In the genomic region with DNA sequence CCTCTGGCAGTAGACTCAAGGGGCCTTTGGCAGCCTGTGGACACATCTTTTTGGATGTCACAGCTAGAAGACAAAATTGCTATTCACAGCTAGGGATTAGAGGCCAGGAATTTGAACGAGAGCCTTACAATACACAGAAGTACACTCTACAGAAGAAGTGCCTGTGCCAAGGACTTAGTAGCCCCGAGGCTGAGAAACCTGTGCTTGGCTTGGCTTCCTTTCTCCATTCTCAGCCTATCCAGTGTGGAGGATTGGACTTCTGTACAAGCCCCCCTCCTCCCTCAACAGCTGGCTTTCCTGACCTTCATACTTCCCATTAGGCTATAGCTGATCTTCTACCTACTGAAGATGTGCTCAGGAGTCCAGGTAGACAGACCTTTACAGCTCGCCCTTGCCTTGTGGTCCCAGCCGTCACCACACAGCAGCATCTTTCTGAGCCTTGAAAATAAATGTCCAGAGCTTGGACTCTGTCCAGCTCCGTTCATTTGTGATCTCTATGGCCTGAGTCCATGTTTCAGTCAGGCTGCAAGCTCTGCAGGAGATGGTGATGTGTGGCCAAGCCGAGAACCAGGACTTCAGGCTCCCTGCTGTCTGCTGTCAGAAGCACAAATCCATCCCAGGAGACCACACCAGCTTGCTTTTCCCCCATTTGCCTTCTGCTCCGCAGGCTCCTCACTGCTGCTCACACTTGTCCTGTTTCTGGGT, we compare ENCODE assay signal across 17 mouse cellular contexts. TPM values are rescaled to one million over a fixed set of nuclear protein-coding genes. Genes with fewer than 3 reads are reported as not detected.
DNase-seq lines count a peak whose midpoint lies in the region.
"Had no signal": no experiment of that assay in that cellular context is flagged by ENCODE, and none has a peak within 500 bp of the region (broad histone marks: within the 10 kb centered on the region; RNA-seq: fewer than 3 reads in every experiment).

No protein-coding gene starts in this region.

- intact Hi-C loops in left cerebral cortex, postnatal 4 days (cut with DNase I), result no loop called here

- peak; percentile 49 for DNase-seq in heart, adult 11 months
- DNase-seq in heart, postnatal 4 days, result no peak
- DNase-seq in left cerebral cortex, postnatal 4 days, result peak; percentile 66
- DNase-seq in left cerebral cortex, adult 11 months (ENCODE audit: low spot score), result no peak
- DNase-seq in brain, adult 2 months (ENCODE audit: low read depth, low spot score), result peak; percentile 37
- peak; percentile 21 for DNase-seq in cerebellum, adult 9-10 months
- no peak for DNase-seq in ovary, postnatal 14 days (ENCODE audit: low spot score)
- DNase-seq in thymus, postnatal 0 days (ENCODE audit: low spot score), result no peak
- DNase-seq: embryo, embryonic 11 days; kidney, adult 18-20 months; kidney, postnatal 36 days; layer of hippocampus, adult 9-11 months; lung, adult 2 months; lung, postnatal 4 days; thymus, postnatal 25 days had no signal

RNA-seq across cellular contexts. Expression of a gene that starts 55.2 kb away (rescaled TPM):
- not detected for total RNA-seq in heart, postnatal 4 days (2021)
- 10 to 100 TPM; 16.6 to 20.1 TPM for total RNA-seq in left cerebral cortex, postnatal 4 days (2021)
- not detected in 2 replicates for polyA plus RNA-seq in thymus, postnatal 0 days (2015; fragmentation: Nextera tagmentation; extraction: Ambion mirVana)
- total RNA-seq: neutrophil, adult 5-6 weeks had no signal
- polyA plus RNA-seq: heart, postnatal 0 days had no signal

Comparison
In these comparisons a context has a peak if more than half of its experiments do, and no peak if none do; other contexts are left out.
1. DNase-seq: peak in heart, adult 11 months (single experiment), left cerebral cortex, postnatal 4 days (single experiment), brain, adult 2 months (single experiment) and cerebellum, adult 9-10 months (single experiment); none in heart, postnatal 4 days (single experiment), left cerebral cortex, adult 11 months (single experiment), ovary, postnatal 14 days (single experiment) and thymus, postnatal 0 days (single experiment).
2. RNA of a gene that starts 55.2 kb away (total RNA-seq): 16.6 to 20.1 TPM in left cerebral cortex, postnatal 4 days; not detected in heart, postnatal 4 days; every median in the first group is over 10 times any median in the second.